Mouse (Mus musculus) CH12.LX (cell line): ENCODE data around the gene Fen1. TPM values are rescaled to one million over a fixed set of nuclear protein-coding genes. Genes with fewer than 3 reads are reported as not detected.

Source experiments
- DNase-seq: peaks from one replicate; pipeline ENCODE4 v3.0.0-alpha.2; 2013; ENCODE audit errors: extremely low read depth
- H3K27ac ChIP-seq: 2 replicates; pipeline ENCODE4 v1.5.1; 2012; ENCODE audit warnings: low read depth, mild to moderate bottlenecking, control low read depth, moderate library complexity; ENCODE audit not compliant: insufficient read depth
- H3K27me3 ChIP-seq: replicated peaks from 2 replicates; pipeline ENCODE3; 2012; ENCODE audit warnings: inconsistent platforms
- H3K36me3 ChIP-seq, 2 experiments: replicated peaks in 1 of 2; 2 replicates each; pipeline versions ENCODE3 to v1.6.1; 2012; ENCODE audit warnings: inconsistent platforms in 1 of 2, low read length in 1 of 2, mild to moderate bottlenecking in 1 of 2, mixed read lengths in 1 of 2, moderate library complexity in 1 of 2; ENCODE audit not compliant: control insufficient read depth in 1 of 2, insufficient read depth in 1 of 2
- H3K4me1 ChIP-seq, 2 experiments: 2 replicates each; pipeline ENCODE4 v1.6.1; 2012; ENCODE audit warnings: inconsistent platforms in 1 of 2, moderate library complexity in 1 of 2; ENCODE audit not compliant: insufficient read depth in 2 of 2, control insufficient read depth in 1 of 2
- H3K4me2 ChIP-seq: 2 replicates; pipeline ENCODE4 v1.6.1; 2012; ENCODE audit warnings: low read depth, mild to moderate bottlenecking, control low read depth; ENCODE audit not compliant: poor library complexity, insufficient read depth, severe bottlenecking
- H3K4me3 ChIP-seq, 3 experiments: fragments of 150-350 bp in 1 of 3; sonication (generic) in 1 of 3; replicated peaks in 1 of 3; 2 replicates each; pipeline versions ENCODE3 to v1.5.1; 2011 to 2012; ENCODE audit warnings: low read depth in 2 of 3, low read length in 2 of 3, mild to moderate bottlenecking in 2 of 3, moderate library complexity in 2 of 3, control low read depth in 1 of 3, improper control_type of control experiment in 1 of 3, inconsistent platforms in 1 of 3, mixed read lengths in 1 of 3; ENCODE audit not compliant: poor library complexity in 1 of 3
- H3K79me2 ChIP-seq: replicated peaks from 2 replicates; pipeline ENCODE4 v1.6.1; 2012; ENCODE audit warnings: mild to moderate bottlenecking, moderate library complexity; ENCODE audit not compliant: control insufficient read depth, poor library complexity, insufficient read depth, severe bottlenecking; ENCODE audit errors: extremely low read depth
- H3K9ac ChIP-seq: 2 replicates; pipeline ENCODE4 v1.6.1; 2012; ENCODE audit warnings: low read depth, mild to moderate bottlenecking, control low read depth, moderate library complexity; ENCODE audit not compliant: insufficient read depth
- H3K9me3 ChIP-seq: replicated peaks from 2 replicates; pipeline ENCODE3; 2012; ENCODE audit warnings: low read length, inconsistent platforms, mixed read lengths
- BHLHE40 ChIP-seq: IDR thresholded peaks from 2 replicates; pipeline ENCODE4 v1.6.1; 2011; ENCODE audit warnings: mild to moderate bottlenecking, low read depth, low read length, improper control_type of control experiment
- CHD1 ChIP-seq: IDR thresholded peaks from 2 replicates; pipeline ENCODE4 v1.6.1; 2012; ENCODE audit warnings: low read depth, low read length, improper control_type of control experiment, inconsistent platforms
- CHD2 ChIP-seq: IDR thresholded peaks from 2 replicates; pipeline ENCODE4 v1.6.1; 2011; ENCODE audit warnings: low read length, improper control_type of control experiment
- CTCF ChIP-seq, 2 experiments: IDR thresholded peaks in 1 of 2; conservative IDR thresholded peaks in 1 of 2; 2 replicates each; pipeline ENCODE4 v1.5.1; 2011 to 2012; ENCODE audit warnings: low read depth in 2 of 2, low read length in 2 of 2, improper control_type of control experiment in 1 of 2, inconsistent platforms in 1 of 2, mild to moderate bottlenecking in 1 of 2, moderate library complexity in 1 of 2
- E2F4 ChIP-seq: IDR thresholded peaks from 2 replicates; pipeline ENCODE4 v1.6.1; 2011; ENCODE audit warnings: low read depth, low read length, improper control_type of control experiment; ENCODE audit not compliant: insufficient replicate concordance
- ELF1 ChIP-seq: IDR thresholded peaks from 2 replicates; pipeline ENCODE4 v1.6.1; 2014; ENCODE audit warnings: low read depth, mild to moderate bottlenecking, inconsistent platforms, low read length, improper control_type of control experiment
- HCFC1 ChIP-seq: IDR thresholded peaks from 2 replicates; pipeline ENCODE4 v1.6.1; 2012; ENCODE audit warnings: low read depth, mild to moderate bottlenecking, inconsistent platforms, low read length, improper control_type of control experiment
- IRF4 ChIP-seq: IDR thresholded peaks from 2 replicates; pipeline ENCODE4 v1.6.1; 2014; ENCODE audit warnings: low read depth, mild to moderate bottlenecking, inconsistent platforms, low read length, improper control_type of control experiment
- MAZ ChIP-seq: IDR thresholded peaks from 2 replicates; pipeline ENCODE4 v1.6.1; 2012; ENCODE audit warnings: low read depth, mild to moderate bottlenecking, inconsistent platforms, low read length, improper control_type of control experiment, moderate library complexity
- MXI1 ChIP-seq: IDR thresholded peaks from 2 replicates; pipeline ENCODE4 v1.6.1; 2011; ENCODE audit warnings: mild to moderate bottlenecking, low read depth, low read length, improper control_type of control experiment
- MYC ChIP-seq: IDR thresholded peaks from 2 replicates; pipeline ENCODE4 v1.6.1; 2011; ENCODE audit warnings: low read depth, mild to moderate bottlenecking, improper control_type of control experiment, low read length
- NELFE ChIP-seq: IDR thresholded peaks from 2 replicates; pipeline ENCODE4 v1.6.1; 2011; ENCODE audit warnings: low read depth, low read length, improper control_type of control experiment
- NRF1 ChIP-seq: IDR thresholded peaks from 2 replicates; pipeline ENCODE4 v1.6.1; 2014; ENCODE audit warnings: low read depth, mild to moderate bottlenecking, inconsistent platforms, low read length, improper control_type of control experiment, moderate library complexity
- PAX5 ChIP-seq: IDR thresholded peaks from 2 replicates; pipeline ENCODE4 v1.6.1; 2012; ENCODE audit warnings: low read length, inconsistent platforms, mixed read lengths
- RAD21 ChIP-seq: IDR thresholded peaks from 2 replicates; pipeline ENCODE4 v1.6.1; 2011; ENCODE audit warnings: low read depth, mild to moderate bottlenecking, low read length, improper control_type of control experiment, moderate library complexity
- SMC3 ChIP-seq: IDR thresholded peaks from 2 replicates; pipeline ENCODE4 v1.6.1; 2011; ENCODE audit warnings: low read depth, low read length, improper control_type of control experiment
- ZKSCAN1 ChIP-seq: IDR thresholded peaks from 2 replicates; pipeline ENCODE4 v1.6.1; 2012; ENCODE audit warnings: low read depth, inconsistent platforms, low read length, improper control_type of control experiment, borderline replicate concordance
- dilution Hi-C: fragments of 300-500 bp; cut with MboI; formaldehyde crosslinking; loops from 2 replicates; pipeline ENCODE4 v1.14.3; 2020; ENCODE audit warnings: low sequenced_read_pairs; ENCODE audit not compliant: extremely low pct_unique_long_range_greater_than_20kb, extremely low pct_ligation_motif_present
- in situ Hi-C: fragments of 300-500 bp; cut with MboI; formaldehyde crosslinking; loops from 3 replicates; pipeline ENCODE4 v1.14.3; 2019; ENCODE audit warnings: low sequenced_read_pairs, low pct_ligation_motif_present, low pct_unique_long_range_greater_than_20kb, mixed read lengths
- polyA plus RNA-seq: library from polyadenylated mRNA; unstranded; fragments of >175 nt; gene quantifications from 2 replicates; pipeline ENCODE4 v1.2.1, GENCODE M21; 2012; ENCODE audit warnings: low read depth; ENCODE audit not compliant: insufficient read length
- total RNA-seq, 2 experiments: library from RNA; depleted of rRNA; stranded (reverse); fragments of 300-350 nt in 1 of 2; fragments of >200 nt in 1 of 2; gene quantifications; 2 replicates each; pipeline ENCODE4 v1.2.3; 2012 to 2014

Fen1 gene
- total and polyA plus RNA-seq, 3 experiments: 111 to 156 (median 125) TPM

DNA sequence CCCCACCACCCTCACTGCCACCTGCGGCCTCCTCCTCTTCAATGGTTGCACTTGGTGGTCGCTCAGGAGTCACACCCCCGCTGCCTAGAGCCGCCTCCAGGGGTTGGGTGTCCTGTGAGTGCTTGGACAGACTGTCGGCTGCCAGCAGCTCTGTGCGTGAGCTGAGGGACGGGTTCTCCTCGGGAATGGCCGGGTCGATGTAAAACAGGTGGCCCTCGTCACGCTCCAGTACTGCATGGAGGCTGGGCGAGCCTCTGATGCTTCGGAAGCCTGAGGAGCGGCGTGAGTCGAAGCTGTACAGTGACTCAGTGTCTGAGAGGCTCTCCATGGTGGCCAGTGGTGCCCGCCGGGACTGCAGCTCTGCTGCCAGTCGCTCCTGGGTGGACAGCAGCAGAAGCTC is 44.2 kb upstream of the Fen1 start:
- Histone ChIP-seq H3K27me3 (peaks cover 82% of the 10 kb centered on the region), H3K4me2 (no peak overlapping the region), H3K27ac (no peak overlapping the region), H3K9me3 (no peaks in the 10 kb centered on the region), H3K79me2 (no peaks in the 10 kb centered on the region), H3K36me3 (no peaks in the 10 kb centered on the region), H3K9ac (no peak overlapping the region), H3K4me3 (no peak overlapping the region), H3K4me1 (peaks cover 11 to 24% of the 10 kb centered on the region in 2 experiments; a peak in 3 of 4 replicates)
- dilution Hi-C loops: no loop called here
- DNase-seq: no peak
- in situ Hi-C loops: no loop called here
- no peak for TF ChIP-seq ZKSCAN1
- TF ChIP-seq PAX5: no peak
- no peak for TF ChIP-seq HCFC1
- no peak for TF ChIP-seq MYC
- no peak for TF ChIP-seq ELF1
- no peak for TF ChIP-seq CHD1
- TF ChIP-seq MAZ: no peak
- TF ChIP-seq E2F4: no peak
- TF ChIP-seq MXI1: no peak
- TF ChIP-seq RAD21: no peak

DNA sequence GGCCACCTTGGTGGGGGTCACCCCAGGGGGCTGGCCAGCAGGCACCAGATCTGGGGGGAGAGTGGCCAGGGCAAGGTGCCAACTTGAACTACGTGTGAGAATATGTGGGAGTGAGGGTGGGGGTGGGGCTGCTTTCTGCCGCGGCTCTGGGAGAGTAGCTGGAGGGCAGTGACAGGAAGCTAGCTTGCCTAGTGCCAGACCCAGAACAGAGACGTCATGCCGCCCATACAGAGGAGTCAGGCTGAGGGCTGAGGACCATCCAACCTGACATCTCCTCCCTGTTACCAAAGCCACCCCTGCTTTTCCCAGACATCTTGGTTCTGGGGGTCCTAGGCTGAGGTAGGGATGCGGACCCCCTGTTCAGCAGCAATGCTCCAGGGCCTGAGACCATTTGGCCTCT is 43.2 kb upstream of the Fen1 start:
- H3K27ac ChIP-seq: no peak overlapping the region
- no peak for TF ChIP-seq CHD2
- no peak for TF ChIP-seq IRF4
- TF ChIP-seq RAD21: no peak
- no peak for TF ChIP-seq NRF1
- in situ Hi-C loops: no loop called here

DNA sequence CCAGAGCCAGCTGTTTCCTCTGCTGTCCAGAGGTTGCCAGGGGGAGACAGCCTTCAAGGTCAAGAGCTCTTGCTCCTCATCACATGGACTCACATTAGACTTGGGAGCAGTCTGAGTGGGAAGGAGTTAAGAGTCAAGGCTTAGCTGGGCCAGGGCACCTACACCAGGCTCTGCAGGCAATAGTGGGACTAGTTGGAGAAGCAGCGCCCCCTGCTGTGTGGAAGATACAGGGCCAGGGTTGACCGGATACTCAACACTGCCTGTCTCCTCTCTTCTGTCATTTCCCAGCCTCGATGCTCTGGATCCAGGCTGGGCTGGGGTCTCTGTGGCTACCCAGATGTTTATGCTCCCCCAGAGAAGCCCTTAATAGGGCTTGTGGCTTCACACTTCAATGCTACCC is 40.2 kb upstream of the Fen1 start:
- Histone ChIP-seq H3K27me3 (peaks cover 59% of the 10 kb centered on the region), H3K9ac (no peak overlapping the region), H3K36me3 (no peaks in the 10 kb centered on the region), H3K4me2 (no peak overlapping the region), H3K9me3 (no peaks in the 10 kb centered on the region)
- in situ Hi-C loops (no loop called here), dilution Hi-C loops (no loop called here)
- peak; percentile 42 to 77 for TF ChIP-seq CTCF (conservative IDR thresholded peaks at IDR 0.05 in 1 of 2, IDR thresholded peaks at IDR 0.05 in 1 of 2; ENCODE audit: low read depth in 2 of 2, low read length in 2 of 2)
- TF ChIP-seq BHLHE40: no peak
- 0 out of 2 replicates have a peak, but pooled peaks have one; percentile 13 for TF ChIP-seq NELFE
- TF ChIP-seq RAD21: peak; percentile 60
- peak; percentile 58 for TF ChIP-seq SMC3
- TF ChIP-seq, all 38 proteins: peak for 4
- H3K79me2 ChIP-seq: no peaks in the 10 kb centered on the region
- DNase-seq: peak; percentile 66
- H3K4me3 ChIP-seq: no peak overlapping the region
- H3K27ac ChIP-seq: no peak overlapping the region
- peaks cover 11 to 24% of the 10 kb centered on the region in 2 experiments; a peak in 3 of 4 replicates for H3K4me1 ChIP-seq

More for the DNA sequence above, 43.2 kb upstream of the Fen1 start:
- DNase-seq: no peak
- Histone ChIP-seq H3K36me3 (no peaks in the 10 kb centered on the region), H3K4me3 (no peak overlapping the region), H3K4me2 (no peak overlapping the region), H3K9ac (no peak overlapping the region), H3K9me3 (no peaks in the 10 kb centered on the region), H3K27me3 (peaks cover 76% of the 10 kb centered on the region), H3K4me1 (peaks cover 11 to 24% of the 10 kb centered on the region in 2 experiments; a peak in 3 of 4 replicates), H3K79me2 (no peaks in the 10 kb centered on the region)
- dilution Hi-C loops: no loop called here
